Mouse (Mus musculus) Patski (cell line): Measurements from ENCODE around the gene Car10. TPM values are rescaled to one million over a fixed set of nuclear protein-coding genes. Genes with fewer than 3 reads are reported as not detected.

Experiments used
- ATAC-seq: fragments of 100-300 bp; one replicate; pipeline ENCODE4 v1.8.0; 2021
- CTCF ChIA-PET: fragments of 350-600 bp; sonication (Branson Sonifier 250); formaldehyde crosslinking; loops from one replicate; lab custom pipeline; 2022; ENCODE audit warnings: inconsistent platforms; lab: Charles Lee
- POLR2A ChIA-PET: fragments of 350-600 bp; sonication (Branson Sonifier 250); formaldehyde crosslinking; loops from one replicate; lab custom pipeline; 2022; ENCODE audit warnings: antibody characterized with exemption, inconsistent platforms; lab: Charles Lee
- DNase-seq: peaks from one replicate; pipeline ENCODE4 v3.0.0-alpha.2; 2011; ENCODE audit warnings: low read depth, low spot score
- H3K27me3 ChIP-seq: fragments of 371-371 bp; one replicate; pipeline ENCODE4 v1.5.1; 2021
- CTCF ChIP-seq: fragments of 100-300 bp; IDR thresholded peaks from one replicate; pipeline ENCODE4 v1.5.1; 2021
- in situ Hi-C: fragments of 300-500 bp; cut with MboI; formaldehyde crosslinking; loops from 3 replicates; pipeline ENCODE4 v1.11.1; 2018; ENCODE audit warnings: low pct_unique_long_range_greater_than_20kb, mixed read lengths
- polyA plus RNA-seq: library from polyadenylated mRNA; unstranded; gene quantifications from one replicate; pipeline ENCODE4 v1.2.3, GENCODE M21; 2021

Car10 gene
- polyA plus RNA-seq, 1 experiment from 2014 or later, result not detected

GRCm38 (mm10) chr11:93522501-93522900 lies 424.7 kb downstream of the Car10 start:
- DNase-seq (no peak), ATAC-seq (no peak)
- in situ Hi-C loops, result no loop called here
- no peak for TF ChIP-seq CTCF
- ChIA-PET POLR2A (no interaction called here), CTCF (interaction anchor here (1.6 kb wide), 1 partner anchor 11 kb away, joined by 4 read pairs; no protein-coding TSS in a partner anchor)
- H3K27me3 ChIP-seq, result no peaks in the 10 kb centered on the region

GRCm38 (mm10) chr11:93525921-93526320 lies 428.1 kb downstream of the Car10 start:
- in situ Hi-C loops, result no loop called here

GRCm38 (mm10) chr11:93531029-93531680 lies 433.3 kb downstream of the Car10 start:
- ATAC-seq (peak; percentile 90), DNase-seq (peak; percentile 83)
- in situ Hi-C loops, result no loop called here
- POLR2A ChIA-PET, result no interaction called here
- no peak for TF ChIP-seq CTCF
- CTCF ChIA-PET, result interaction anchor here (1.2 to 2.0 kb wide), 2 partner anchors 11 to 18 kb away, joined by 3 to 5 read pairs; no protein-coding TSS in a partner anchor
- no peaks in the 10 kb centered on the region for H3K27me3 ChIP-seq

More at GRCm38 (mm10) chr11:93525921-93526320, 428.1 kb downstream of the Car10 start:
- no peaks in the 10 kb centered on the region for H3K27me3 ChIP-seq
- DNase-seq (no peak), ATAC-seq (no peak)
- TF ChIP-seq CTCF, result no peak
- POLR2A ChIA-PET, result no interaction called here
- CTCF ChIA-PET, result interaction anchor here (0.6 kb wide), 1 partner anchor 11 kb away, joined by 3 read pairs; no protein-coding TSS in a partner anchor

GRCm38 (mm10) chr11:93536244-93536643 lies 438.4 kb downstream of the Car10 start:
- H3K27me3 ChIP-seq, result no peaks in the 10 kb centered on the region
- POLR2A ChIA-PET, result no interaction called here
- TF ChIP-seq CTCF, result no peak
- DNase-seq (no peak), ATAC-seq (no peak)
- in situ Hi-C loops, result no loop called here
- CTCF ChIA-PET, result interaction anchor here (1.5 kb wide), 1 partner anchor 13 kb away, joined by 3 read pairs; no protein-coding TSS in a partner anchor

GRCm38 (mm10) chr11:93548904-93549303 lies 451.1 kb downstream of the Car10 start:
- DNase-seq, result no peak
- no peak for ATAC-seq
- TF ChIP-seq CTCF, result no peak
- no peaks in the 10 kb centered on the region for H3K27me3 ChIP-seq
- in situ Hi-C loops, result no loop called here
- ChIA-PET CTCF (interaction anchor here (1.0 to 1.4 kb wide), 5 partner anchors 12 to 26 kb away, joined by 3 to 5 read pairs (median 3); no protein-coding TSS in a partner anchor), POLR2A (no interaction called here)

GRCm38 (mm10) chr11:93550908-93551307 lies 453.1 kb downstream of the Car10 start:
- ChIA-PET CTCF (interaction anchor here (1.6 kb wide), 1 partner anchor 31 kb away, joined by 4 read pairs; no protein-coding TSS in a partner anchor), POLR2A (no interaction called here)
- ATAC-seq (no peak), DNase-seq (no peak)
- peak; percentile 59 for TF ChIP-seq CTCF
- in situ Hi-C loops, result no loop called here
- no peaks in the 10 kb centered on the region for H3K27me3 ChIP-seq

GRCm38 (mm10) chr11:93559118-93559517 lies 461.3 kb downstream of the Car10 start:
- no peak for TF ChIP-seq CTCF
- DNase-seq (no peak), ATAC-seq (no peak)
- ChIA-PET CTCF (no interaction called here), POLR2A (no interaction called here)
- peaks cover 10% of the 10 kb centered on the region for H3K27me3 ChIP-seq
- in situ Hi-C loops, result no loop called here

GRCm38 (mm10) chr11:93560570-93560969 lies 462.7 kb downstream of the Car10 start:
- DNase-seq, result no peak
- H3K27me3 ChIP-seq, result peaks cover 10% of the 10 kb centered on the region
- TF ChIP-seq CTCF, result no peak
- in situ Hi-C loops, result no loop called here
- POLR2A ChIA-PET, result no interaction called here
- CTCF ChIA-PET, result no interaction called here
- no peak for ATAC-seq

GRCm38 (mm10) chr11:93562330-93562865 lies 464.6 kb downstream of the Car10 start:
- in situ Hi-C loops, result no loop called here
- ChIA-PET POLR2A (interaction anchor here (0.6 to 0.7 kb wide), 2 partner anchors 32 to 50 kb away, joined by 3 to 4 read pairs; no protein-coding TSS in a partner anchor), CTCF (no interaction called here)
- no peak for DNase-seq
- TF ChIP-seq CTCF, result no peak
- no peak for ATAC-seq
- peaks cover 14% of the 10 kb centered on the region for H3K27me3 ChIP-seq

- in situ Hi-C loops, result no loop called here
- TF ChIP-seq CTCF, result no peak
- DNase-seq, result no peak
- ATAC-seq, result no peak
- peaks cover 8% of the 10 kb centered on the region for H3K27me3 ChIP-seq
- CTCF ChIA-PET, result no interaction called here
- POLR2A ChIA-PET, result no interaction called here
Measured at GRCm38 (mm10) chr11:93565756-93566155, 467.9 kb downstream of the Car10 start.
